Mouse (Mus musculus) urinary bladder, postnatal 14 days (tissue): Measurements from ENCODE around the gene Plcb1.

Source experiments
- DNase-seq: peaks from one replicate; pipeline ENCODE4 v3.0.0; 2021; ENCODE audit warnings: low spot score

The Plcb1 gene

GRCm38 (mm10) chr2:134785970-134786855 is at the start of gene Plcb1:
TSS of gene Plcb1 (plus strand) at chr2:134786067.
- DNase-seq = peak; percentile 82

GRCm38 (mm10) chr2:134755537-134755936 is 30.3 kb upstream of the Plcb1 start:
- no peak for DNase-seq

DNA sequence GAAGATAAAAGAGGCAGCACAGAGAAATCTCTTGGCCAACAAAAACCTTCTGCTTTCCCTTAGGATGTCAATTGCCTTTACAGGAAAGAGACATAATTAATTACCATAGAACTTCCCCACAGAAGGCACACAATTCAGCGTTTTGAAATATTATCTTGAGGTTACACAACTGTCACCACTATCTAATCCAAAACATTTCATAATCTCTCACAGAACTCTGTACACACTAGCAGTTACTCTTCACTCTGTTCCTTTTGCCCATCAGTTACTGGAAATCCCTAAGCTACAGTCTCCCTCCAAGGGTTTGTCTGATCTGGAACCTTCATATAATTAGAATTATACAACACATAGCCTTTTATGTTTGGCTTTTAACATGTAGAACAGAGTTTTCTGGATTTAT is 29.8 kb upstream of the Plcb1 start:
- DNase-seq = no peak

DNA sequence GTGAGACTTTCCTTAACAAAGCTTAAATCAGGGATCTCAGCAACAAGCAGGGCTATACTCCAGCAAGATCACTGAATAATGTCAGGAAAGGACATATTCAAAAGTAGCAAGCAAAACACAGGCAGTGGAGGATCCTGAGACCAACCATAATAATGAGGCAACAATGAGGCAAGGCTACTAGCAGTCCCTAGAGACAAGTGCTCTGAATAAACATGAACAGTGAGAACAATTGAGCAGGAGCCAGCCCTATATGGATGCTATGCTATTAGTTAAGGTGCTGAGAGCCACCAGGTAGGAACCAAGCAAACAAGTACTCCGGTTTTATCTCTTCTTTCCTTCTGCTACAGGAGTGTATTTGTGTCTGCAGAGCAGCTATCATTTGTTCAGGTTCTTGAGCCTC is 24.8 kb upstream of the Plcb1 start:
- no peak for DNase-seq

DNA sequence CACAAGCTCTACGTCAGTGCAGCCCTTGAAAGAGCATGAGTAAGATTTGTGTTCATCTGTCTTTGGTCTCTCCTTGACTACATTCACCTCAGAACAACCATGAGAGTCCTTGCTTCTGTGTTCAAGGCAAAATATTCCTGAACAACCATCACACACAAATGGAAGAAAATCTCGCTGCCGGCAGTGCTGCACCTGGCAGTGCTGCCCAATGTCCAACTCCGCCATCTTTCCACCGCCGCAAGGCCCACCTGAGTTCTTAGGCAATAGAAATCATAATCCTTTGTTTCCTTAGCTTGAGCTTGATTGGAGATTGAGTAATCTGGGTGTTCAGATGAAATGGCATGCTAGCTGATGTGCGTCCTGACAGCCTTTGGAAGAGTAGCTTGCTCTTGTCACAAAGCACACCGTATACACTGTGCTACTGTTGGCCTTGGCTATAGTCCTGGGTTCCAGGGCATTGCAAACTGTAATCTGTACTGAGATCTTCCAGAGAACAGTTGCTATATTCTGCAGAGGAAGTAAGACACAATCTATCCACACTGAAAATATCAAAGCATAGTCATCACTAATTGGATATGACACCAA is 22.4 kb upstream of the Plcb1 start:
- no peak for DNase-seq

DNA sequence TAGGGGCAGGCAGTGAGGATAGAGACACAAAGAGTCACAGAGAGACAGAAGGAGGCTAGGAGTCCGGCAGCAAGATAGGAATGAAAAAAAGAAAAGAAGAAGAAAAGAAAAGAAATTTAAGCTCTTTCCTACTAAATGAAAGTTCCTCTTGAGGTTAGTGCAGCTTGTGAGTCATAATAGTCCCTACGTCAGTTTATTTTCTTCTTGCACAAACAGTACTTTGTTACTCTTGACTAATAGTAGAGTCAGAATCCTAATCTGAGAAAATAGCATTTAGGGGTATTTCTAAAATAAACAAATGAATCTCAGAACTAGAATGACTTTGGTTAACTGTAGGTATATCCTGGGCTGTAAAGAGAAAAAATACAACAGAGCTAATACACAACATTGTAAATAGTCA is 21.4 kb upstream of the Plcb1 start:
- no peak for DNase-seq

DNA sequence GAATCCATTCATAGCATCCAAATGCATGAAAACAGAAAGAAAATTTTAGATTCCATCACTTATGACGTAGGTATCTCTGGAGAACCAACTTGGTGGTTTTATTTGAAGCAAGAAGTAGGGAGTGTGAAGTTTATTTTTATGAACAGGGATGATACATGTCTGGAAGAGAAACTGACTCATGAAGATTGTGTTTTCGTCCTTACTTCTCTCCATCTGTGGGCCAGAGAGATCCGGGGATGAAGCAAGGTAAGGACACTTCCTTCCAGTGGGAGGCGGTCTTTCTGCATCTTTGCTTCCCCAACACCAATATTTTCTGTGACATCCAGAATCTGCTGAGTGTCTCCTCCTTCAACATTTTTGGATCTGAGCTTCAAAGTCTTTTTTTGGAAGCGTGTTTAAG is 6.0 kb upstream of the Plcb1 start:
- no peak for DNase-seq

DNA sequence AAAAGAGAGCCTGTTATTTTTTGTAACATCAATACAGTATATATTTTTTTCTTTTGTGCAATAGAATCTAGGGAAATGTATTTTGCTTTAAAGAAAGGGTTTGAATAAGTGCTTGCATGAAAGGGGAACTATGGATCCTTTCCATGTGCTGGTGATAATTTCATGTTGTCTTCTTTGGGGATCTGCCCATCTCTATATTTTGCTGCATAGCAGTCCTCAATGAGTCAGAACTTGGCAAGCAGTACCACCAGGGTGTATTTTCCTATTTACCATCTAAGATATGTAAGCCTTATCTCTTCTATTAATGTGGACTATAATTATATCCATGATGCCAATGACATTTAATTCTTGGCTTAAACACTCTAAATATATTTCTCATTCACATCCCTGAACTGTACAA is 5.6 kb upstream of the Plcb1 start:
- no peak for DNase-seq

DNA sequence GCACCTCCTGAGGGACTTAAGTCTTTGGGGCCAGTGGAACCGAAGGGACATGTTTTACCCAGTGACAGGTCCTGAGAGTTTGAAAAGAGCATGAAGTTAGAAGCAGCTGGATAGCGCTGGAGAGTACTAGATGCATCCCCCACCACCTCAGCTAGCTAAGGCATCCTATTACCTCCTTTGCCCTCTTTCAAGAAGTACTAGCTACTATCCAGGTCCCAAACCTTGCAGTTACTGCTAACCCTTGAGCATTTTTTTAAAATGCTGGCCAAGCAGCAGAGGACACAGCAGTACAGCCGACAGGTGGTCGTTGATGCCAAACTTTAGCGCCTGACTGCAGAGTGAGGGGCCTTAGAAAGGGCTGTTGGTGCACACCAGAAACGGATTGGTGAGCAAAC is 986 bp downstream of the Plcb1 start:
- no peak for DNase-seq

GRCm38 (mm10) chr2:134787336-134788095 is 1.6 kb downstream of the Plcb1 start:
- no peak for DNase-seq

GRCm38 (mm10) chr2:134792926-134793325 is 7.1 kb downstream of the Plcb1 start:
- DNase-seq = no peak

DNA sequence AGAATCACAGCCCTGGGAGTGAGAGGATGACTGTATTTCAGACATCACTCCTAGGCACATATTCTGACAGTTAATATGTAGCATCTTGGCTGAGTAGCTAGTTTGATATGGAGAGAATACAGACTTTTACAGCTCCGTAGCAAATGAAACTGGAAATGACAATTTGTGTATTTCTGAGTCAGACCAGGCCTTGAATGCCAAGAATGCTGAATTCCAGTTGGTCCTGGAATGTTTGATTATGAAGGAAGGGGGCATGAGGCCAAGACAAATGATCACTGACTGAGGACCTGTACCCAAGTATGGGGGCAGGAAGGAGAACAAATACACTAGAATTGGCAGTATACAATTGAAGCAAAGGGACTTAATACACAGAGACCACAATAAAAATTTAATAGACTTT is 14.4 kb downstream of the Plcb1 start:
- DNase-seq = no peak

- DNase-seq = peak; percentile 25
Observed at GRCm38 (mm10) chr2:134816383-134816782, 30.5 kb downstream of the Plcb1 start.

DNA sequence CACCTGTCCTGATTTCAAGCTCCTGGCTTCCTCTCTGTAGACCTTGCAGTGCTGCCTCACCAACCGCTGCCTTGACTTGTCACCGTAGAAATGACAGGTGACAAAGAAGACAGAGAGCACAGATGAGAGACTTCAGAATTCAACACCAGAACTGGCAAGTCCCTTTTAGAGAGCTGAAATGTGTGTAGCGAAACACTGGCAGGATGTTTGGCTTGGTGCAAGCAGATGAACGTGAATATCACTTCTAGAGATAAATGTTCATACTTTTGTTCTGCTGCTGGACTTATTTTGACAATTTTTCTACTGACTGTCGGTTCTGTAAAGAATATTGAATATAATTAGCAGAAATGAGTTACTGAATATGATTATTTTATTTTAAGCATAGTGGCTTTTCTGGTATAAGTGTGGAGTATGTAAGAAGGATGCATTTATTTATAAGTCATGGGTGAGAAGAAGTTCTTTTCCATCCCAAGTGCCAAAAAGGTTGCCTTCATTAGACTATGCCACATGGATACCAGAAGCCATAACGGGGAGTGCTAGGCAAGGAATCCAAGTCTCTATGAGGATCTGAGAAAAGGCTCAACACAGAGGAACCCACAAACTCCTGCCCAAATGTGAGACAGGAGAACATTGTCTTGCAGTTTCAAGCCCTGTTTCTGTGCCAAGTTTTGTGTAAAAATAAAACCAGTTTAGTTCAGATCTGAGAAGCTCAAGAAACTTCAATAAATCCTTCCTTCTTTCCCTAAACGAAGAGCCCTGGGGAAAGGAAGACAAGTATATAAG is 31.4 kb downstream of the Plcb1 start:
- no peak for DNase-seq

DNA sequence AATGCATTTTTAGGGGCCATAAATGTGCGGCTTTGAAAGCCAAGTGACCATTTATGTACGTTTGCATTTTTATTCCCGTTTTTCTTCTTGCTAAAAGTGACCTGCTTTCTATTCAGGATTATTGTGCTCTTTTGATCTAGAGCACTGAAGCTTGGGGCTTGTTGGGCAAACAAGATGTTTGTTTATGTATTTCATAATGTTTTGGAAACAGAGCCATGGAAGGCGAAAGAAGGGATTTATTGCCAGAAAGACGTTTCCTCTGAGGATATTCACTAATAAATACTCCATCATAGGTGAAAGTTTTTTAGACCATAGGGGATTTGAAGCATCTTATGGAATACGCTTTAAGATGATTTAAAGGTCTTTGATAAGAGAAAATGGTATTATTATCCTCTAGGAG is 35.3 kb downstream of the Plcb1 start:
- no peak for DNase-seq

GRCm38 (mm10) chr2:134825645-134826044 is 39.8 kb downstream of the Plcb1 start:
- DNase-seq = no peak

GRCm38 (mm10) chr2:134826111-134827005 is 40.5 kb downstream of the Plcb1 start:
- DNase-seq = no peak

DNA sequence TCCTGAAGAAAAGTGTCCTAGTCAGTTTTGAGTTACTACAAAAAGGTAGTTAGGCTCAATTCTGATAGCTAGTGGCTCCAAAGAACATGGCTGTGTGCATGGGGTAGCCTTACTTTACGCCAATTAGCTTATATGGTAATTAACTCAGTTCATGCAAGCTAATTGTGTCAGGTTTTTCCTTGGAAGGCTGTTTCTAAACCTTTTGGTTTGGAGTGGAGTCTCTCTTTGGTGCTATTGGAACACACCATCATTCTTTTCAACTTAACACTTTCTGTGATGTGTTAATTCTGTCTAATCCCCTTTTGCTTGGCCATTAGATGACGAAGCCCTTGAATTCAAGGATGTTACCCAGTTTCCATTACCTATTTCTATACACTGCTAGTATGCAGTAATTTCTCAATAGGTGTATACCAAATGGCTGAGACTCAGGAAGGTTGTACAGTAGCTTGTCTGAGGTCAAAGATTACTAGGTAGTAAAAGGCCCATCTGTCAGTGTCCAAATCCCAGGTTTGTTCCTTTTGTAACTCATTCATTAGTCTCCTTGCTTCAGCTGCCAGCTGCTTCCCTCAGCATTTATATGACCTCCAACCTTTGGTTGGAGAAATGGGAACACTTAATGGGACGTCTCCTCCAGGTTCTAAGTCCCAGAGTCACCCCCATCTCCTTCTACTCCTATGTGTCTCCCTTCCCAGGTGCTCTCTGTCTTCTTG is 42.1 kb downstream of the Plcb1 start:
- DNase-seq = no peak

GRCm38 (mm10) chr2:134831861-134832260 is 46.0 kb downstream of the Plcb1 start:
- DNase-seq = no peak

DNA sequence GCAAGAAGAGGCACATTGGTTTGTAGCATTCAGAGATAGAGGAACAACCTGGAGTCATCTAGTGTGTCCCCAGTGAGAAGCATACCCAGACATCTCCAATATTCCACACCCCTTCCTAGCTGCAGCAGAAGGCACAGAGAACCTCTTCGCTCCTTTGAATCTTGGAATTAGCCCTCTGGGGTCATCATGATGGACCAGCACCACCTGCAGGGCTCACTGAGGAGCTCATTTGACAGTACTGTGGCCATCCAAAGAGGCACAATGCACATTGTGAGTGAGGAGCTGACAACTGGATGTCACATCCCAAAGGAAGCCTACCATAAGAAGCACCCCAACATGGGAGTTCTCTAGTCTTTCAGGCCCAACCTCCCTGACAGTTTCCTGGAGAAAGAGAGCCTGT is 50.2 kb downstream of the Plcb1 start:
- DNase-seq = no peak
